Comparison of ENCODE assay signal across 12 mouse cellular contexts in genomic region chr2:146575610-146576297, GRCm38 (mm10).
DNase-seq lines count a peak whose midpoint lies in the region; ATAC-seq and TF ChIP-seq lines count a peak whose summit lies in the region.
"Had no signal": no experiment of that assay in that cellular context is flagged by ENCODE, and none has a peak within 500 bp of the region (broad histone marks: within the 10 kb centered on the region; RNA-seq: fewer than 3 reads in every experiment).

No protein-coding gene starts in this region.

- no peaks in the 10 kb centered on the region for H3K9me3 ChIP-seq in lung, embryonic 16.5 days (ENCODE audit: control insufficient read depth, low read length)
- no peaks in the 10 kb centered on the region for H3K9me3 ChIP-seq in intestine, postnatal 0 days (ENCODE audit: control insufficient read depth)
- H3K9me3 ChIP-seq: hindbrain, embryonic 12.5 days; midbrain, embryonic 13.5 days had no signal

- H3K4me3 ChIP-seq in lung, embryonic 16.5 days (ENCODE audit: low read length): no peak overlapping the region
- no peak overlapping the region for H3K4me3 ChIP-seq in intestine, postnatal 0 days (ENCODE audit: low read depth, low read length)
- H3K4me3 ChIP-seq in small intestine, adult 2 months (ENCODE audit: low read depth, low read length): no peak overlapping the region
- H3K4me3 ChIP-seq: hindbrain, embryonic 12.5 days; midbrain, embryonic 13.5 days had no signal

- 0 out of 2 replicates have a peak, but pooled peaks have one; percentile 26 for ATAC-seq in lung, embryonic 16.5 days (ENCODE audit: low read depth)
- ATAC-seq in intestine, postnatal 0 days: no peak; the same call in 1 of the 2 replicates
- ATAC-seq: forebrain, embryonic 14.5 days; midbrain, embryonic 13.5 days had no signal

- H3K9ac ChIP-seq in lung, embryonic 16.5 days (ENCODE audit: low read length): no peak overlapping the region
- no peak overlapping the region for H3K9ac ChIP-seq in intestine, postnatal 0 days (ENCODE audit: low read depth, low read length)
- H3K9ac ChIP-seq: hindbrain, embryonic 12.5 days; midbrain, embryonic 13.5 days had no signal

- TF ChIP-seq CTCF in intestine, postnatal 0 days (IDR thresholded peaks at IDR 0.05; ENCODE audit: low read depth): no peak
- TF ChIP-seq CTCF in small intestine, adult 2 months (IDR thresholded peaks at IDR 0.05; ENCODE audit: extremely low read depth, insufficient read length, insufficient replicate concordance, low read depth, low read length): no peak

- peak; percentile 37 for DNase-seq in adrenal gland, postnatal 14 days
- no peak for DNase-seq in adrenal gland, postnatal 25 days
- DNase-seq in lung, postnatal 10 days: no peak
- no peak for DNase-seq in frontal cortex, postnatal 14 days (ENCODE audit: low spot score in 2 of 2)
- DNase-seq in urinary bladder, postnatal 25 days (ENCODE audit: low spot score): no peak
- DNase-seq: cerebellum, postnatal 25 days had no signal

- no peaks in the 10 kb centered on the region for H3K36me3 ChIP-seq in lung, embryonic 16.5 days (ENCODE audit: control insufficient read depth, insufficient read depth, low read length)
- no peaks in the 10 kb centered on the region for H3K36me3 ChIP-seq in intestine, postnatal 0 days (ENCODE audit: control insufficient read depth, insufficient read depth)
- H3K36me3 ChIP-seq in small intestine, adult 2 months (ENCODE audit: control insufficient read depth, insufficient read depth, low read length): no peaks in the 10 kb centered on the region
- H3K36me3 ChIP-seq: hindbrain, embryonic 12.5 days; midbrain, embryonic 13.5 days had no signal

- H3K4me1 ChIP-seq in lung, embryonic 16.5 days (replicated peaks; ENCODE audit: control insufficient read depth, insufficient read depth, low read length): no peaks in the 10 kb centered on the region; the same call in 1 of the 2 replicates
- H3K4me1 ChIP-seq in intestine, postnatal 0 days (replicated peaks; ENCODE audit: control insufficient read depth, insufficient read depth, low read length): 0 out of 2 replicates have a peak, but pooled peaks cover 4% of the 10 kb centered on the region
- H3K4me1 ChIP-seq in small intestine, adult 2 months (ENCODE audit: control insufficient read depth, insufficient read depth, insufficient read length, low read length): peaks cover 6% of the 10 kb centered on the region; the same call in 1 of the 2 replicates
- H3K4me1 ChIP-seq: hindbrain, embryonic 12.5 days; midbrain, embryonic 13.5 days had no signal

- no peaks in the 10 kb centered on the region for H3K27me3 ChIP-seq in lung, embryonic 16.5 days (ENCODE audit: control insufficient read depth, insufficient read depth, low read depth, low read length)
- no peaks in the 10 kb centered on the region for H3K27me3 ChIP-seq in intestine, postnatal 0 days (replicated peaks; ENCODE audit: control insufficient read depth, insufficient read depth, low read length)
- no peaks in the 10 kb centered on the region for H3K27me3 ChIP-seq in small intestine, adult 2 months (ENCODE audit: control insufficient read depth, insufficient read depth, low read length)
- H3K27me3 ChIP-seq: hindbrain, embryonic 12.5 days; midbrain, embryonic 13.5 days had no signal

- peak overlapping the region; percentile 38; the same call in 1 of the 2 replicates for H3K27ac ChIP-seq in lung, embryonic 16.5 days (ENCODE audit: low read length)
- H3K27ac ChIP-seq in intestine, postnatal 0 days (ENCODE audit: low read depth, low read length): peak overlapping the region; percentile 22
- H3K27ac ChIP-seq in small intestine, adult 2 months (ENCODE audit: insufficient read depth, low read depth, low read length): peak overlapping the region; percentile 83
- H3K27ac ChIP-seq: hindbrain, embryonic 12.5 days; midbrain, embryonic 13.5 days had no signal

- WGBS in lung, embryonic 16.5 days: 49% methylated on average over 3 of the region's 3 CpGs
- WGBS in intestine, postnatal 0 days: 33% methylated on average over 3 of the region's 3 CpGs
- WGBS in small intestine, adult 2 months: 14% methylated on average over 3 of the region's 3 CpGs

- no peak for TF ChIP-seq POLR2A in small intestine, adult 2 months (IDR thresholded peaks at IDR 0.05; ENCODE audit: low read depth, low read length)

- H3K4me2 ChIP-seq in lung, embryonic 16.5 days (ENCODE audit: low read depth, low read length): no peak overlapping the region
- H3K4me2 ChIP-seq in intestine, postnatal 0 days (replicated peaks; ENCODE audit: low read depth): no peak overlapping the region; the same call in 1 of the 2 replicates
- H3K4me2 ChIP-seq: hindbrain, embryonic 12.5 days; midbrain, embryonic 13.5 days had no signal

Comparison
In these comparisons a context has a peak if more than half of its experiments do, and no peak if none do; other contexts are left out.
1. H3K27ac ChIP-seq: peak in every context shown above with its lines; median percentile 83 in small intestine, adult 2 months; 38 in lung, embryonic 16.5 days; 22 in intestine, postnatal 0 days.